Mouse (Mus musculus) hindbrain, embryonic 14.5 days (tissue): ENCODE measurements at regions not wholly inside any gene's neighbourhood (a gene's known extent, or its start where the extent isn't known, plus 50 kb on each side); places are given as distances from the start of the nearest gene placed in this dataset.

ENCODE experiments used
- ATAC-seq: fragments of 200-750 bp; cut with Nextera tagmentation; 2 replicates; pipeline ENCODE4 v1.8.0; 2017; ENCODE audit warnings: moderate number of reproducible peaks, mild to moderate bottlenecking, moderate TSS enrichment, moderate library complexity; ENCODE audit not compliant: low FRiP score
- DNase-seq: peaks from one replicate; pipeline ENCODE4 v3.0.0-alpha.2; 2015; ENCODE audit warnings: low spot score
- H3K27ac ChIP-seq: fragments of 300-500 bp; sonication (generic); 2 replicates; pipeline ENCODE4 v1.5.1; 2014; ENCODE audit warnings: mild to moderate bottlenecking, moderate library complexity
- H3K27me3 ChIP-seq: fragments of 300-500 bp; sonication (generic); 2 replicates; pipeline ENCODE4 v1.6.1; 2014; ENCODE audit warnings: mild to moderate bottlenecking, low read length, mixed read lengths; ENCODE audit not compliant: control insufficient read depth, insufficient read depth
- H3K36me3 ChIP-seq: fragments of 300-500 bp; sonication (generic); replicated peaks from 2 replicates; pipeline ENCODE4 v1.6.1; 2014; ENCODE audit not compliant: control insufficient read depth, insufficient read depth
- H3K4me1 ChIP-seq: fragments of 300-500 bp; sonication (generic); replicated peaks from 2 replicates; pipeline ENCODE4 v1.6.1; 2014; ENCODE audit warnings: antibody characterized with exemption, low read length, mixed read lengths; ENCODE audit not compliant: control insufficient read depth, insufficient read depth
- H3K4me2 ChIP-seq: fragments of 300-500 bp; sonication (generic); replicated peaks from 2 replicates; pipeline ENCODE4 v1.6.1; 2014; ENCODE audit warnings: mild to moderate bottlenecking, moderate library complexity
- H3K4me3 ChIP-seq: fragments of 300-500 bp; sonication (generic); replicated peaks from 2 replicates; pipeline ENCODE4 v1.5.1; 2014; ENCODE audit warnings: mild to moderate bottlenecking, low read length
- H3K9ac ChIP-seq: fragments of 300-500 bp; sonication (generic); 2 replicates; pipeline ENCODE4 v1.6.1; 2014
- H3K9me3 ChIP-seq: fragments of 300-500 bp; sonication (generic); 2 replicates; pipeline ENCODE4 v1.6.1; 2016; ENCODE audit warnings: low read length; ENCODE audit not compliant: control insufficient read depth
- WGBS: fragments of 180-500 bp; shearing (Covaris S2); extraction: QIAGEN DNeasy Blood & Tissue Kit; methylation state at CpG from one replicate; pipeline ENCODE4 v1.1.7; 2014; 5-methylcytosine and 5-hydroxymethylcytosine counted together

- Histone ChIP-seq H3K4me3 (no peak overlapping the region), H3K36me3 (no peaks in the 10 kb centered on the region), H3K9ac (no peak overlapping the region), H3K4me1 (no peaks in the 10 kb centered on the region), H3K27me3 (no peaks in the 10 kb centered on the region), H3K4me2 (no peak overlapping the region), H3K27ac (no peak overlapping the region), H3K9me3 (no peaks in the 10 kb centered on the region)
- WGBS, result 90% methylated on average over 10 of the region's 10 CpGs
- ATAC-seq (no peak), DNase-seq (no peak)
Measured at GRCm38 (mm10) chr4:34494961-34495723, 55.6 kb upstream of the Akirin2 start.

- no peak for DNase-seq
- H3K9me3 ChIP-seq, result no peaks in the 10 kb centered on the region
- 88% methylated on average over 9 of the region's 9 CpGs for WGBS
- no peak for ATAC-seq
- no peak overlapping the region for H3K9ac ChIP-seq
- no peaks in the 10 kb centered on the region for H3K36me3 ChIP-seq
- no peaks in the 10 kb centered on the region for H3K27me3 ChIP-seq
- H3K4me2 ChIP-seq, result no peak overlapping the region
- H3K4me3 ChIP-seq, result no peak overlapping the region
- H3K4me1 ChIP-seq, result no peaks in the 10 kb centered on the region
- no peak overlapping the region for H3K27ac ChIP-seq
Measured at GRCm38 (mm10) chr4:34498325-34498724, 52.4 kb upstream of the Akirin2 start.

- no peaks in the 10 kb centered on the region for H3K9me3 ChIP-seq
- WGBS, result 95% methylated on average over 7 of the region's 7 CpGs
- no peaks in the 10 kb centered on the region for H3K4me1 ChIP-seq
- no peaks in the 10 kb centered on the region for H3K36me3 ChIP-seq
- ATAC-seq, result no peak
- H3K9ac ChIP-seq, result no peak overlapping the region
- no peaks in the 10 kb centered on the region for H3K27me3 ChIP-seq
- no peak overlapping the region for H3K4me2 ChIP-seq
- no peak overlapping the region for H3K4me3 ChIP-seq
- no peak for DNase-seq
- no peak overlapping the region for H3K27ac ChIP-seq
Measured at GRCm38 (mm10) chr4:34498781-34499180, 52.0 kb upstream of the Akirin2 start.

- 92% methylated on average over 3 of the region's 3 CpGs for WGBS
- Histone ChIP-seq H3K36me3 (no peaks in the 10 kb centered on the region), H3K9me3 (no peaks in the 10 kb centered on the region), H3K4me2 (no peak overlapping the region), H3K4me3 (no peak overlapping the region), H3K4me1 (no peaks in the 10 kb centered on the region), H3K27ac (no peak overlapping the region), H3K9ac (no peak overlapping the region), H3K27me3 (no peaks in the 10 kb centered on the region)
- ATAC-seq, result no peak
- no peak for DNase-seq
Measured at GRCm38 (mm10) chr4:34499731-34500130, 51.0 kb upstream of the Akirin2 start.
